Mouse (Mus musculus) ES-CJ7 (cell line): ENCODE results near the gene Olfr733.

ENCODE experiments used
- DNase-seq: peaks from one replicate; pipeline ENCODE4 v3.0.0; 2011; ENCODE audit warnings: low read depth, low spot score

The Olfr733 gene

GRCm38 (mm10) chr14:50301422-50301821, at the start of gene Olfr733:
Olfr733 (minus strand) TSS chr14:50301522.
- no peak for DNase-seq

DNA sequence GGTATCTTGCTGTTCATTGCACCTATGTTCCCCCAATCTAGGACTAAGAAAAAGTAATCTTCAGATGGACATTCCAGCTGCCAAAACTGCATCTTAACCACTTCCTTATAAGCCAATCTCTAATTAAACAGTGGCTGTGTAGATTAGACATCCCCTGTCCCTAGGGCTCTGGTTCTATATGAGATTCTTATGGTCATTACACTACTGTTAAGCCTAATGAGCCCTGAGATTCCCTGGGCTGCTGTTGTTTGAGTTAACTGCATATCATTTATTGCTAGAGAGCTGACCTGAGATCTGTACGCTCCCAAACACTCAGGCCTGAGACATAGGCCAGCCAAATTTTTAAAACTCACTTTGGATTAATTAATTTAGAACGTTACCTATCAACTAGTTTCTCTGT, 47.5 kb upstream of the Olfr733 start, which contains the start of gene Olfr735:
Gene Olfr735 (minus strand): TSS at position 77 of the 400 bp plus-strand sequence.
- DNase-seq = no peak

GRCm38 (mm10) chr14:50326661-50327060, 25.3 kb upstream of the Olfr733 start, which contains the start of gene Olfr734:
Olfr734 (minus strand) TSS chr14:50326761.
- DNase-seq = no peak

- DNase-seq = no peak
Measured at GRCm38 (mm10) chr14:50284106-50284505, 17.2 kb downstream of the Olfr733 start, which contains the start of gene Olfr732. Olfr732 (minus strand) TSS chr14:50284206.
